Mouse (Mus musculus) layer of hippocampus, postnatal 10 days (tissue): ENCODE data around the gene Camta1. TPM values are rescaled to one million over a fixed set of nuclear protein-coding genes. Genes with fewer than 3 reads are reported as not detected.

Source experiments
- DNase-seq, 2 experiments: peaks; one replicate each; pipeline ENCODE4 v3.0.0; 2021; ENCODE audit warnings: low spot score in 2 of 2
- total RNA-seq, 2 experiments: library from RNA; stranded (reverse); gene quantifications; 2 replicates each; pipeline ENCODE4 v1.2.3; 2021

The Camta1 gene
- total RNA-seq, 2 experiments from 2014 or later = 218 to 223 TPM

GRCm38 (mm10) chr4:150915181-150915906 lies 946.3 kb downstream of the Camta1 start:
- DNase-seq = no peak

GRCm38 (mm10) chr4:150914290-150914733 lies 947.4 kb downstream of the Camta1 start, which contains the start of the genes Park7 and Tnfrsf9:
Gene Park7 (minus strand): TSS chr4:150914437.
Gene Tnfrsf9 (plus strand): TSS chr4:150914562.
- peak; percentile 95 to 98 for DNase-seq

- DNase-seq = no peak
Measured at GRCm38 (mm10) chr4:150913743-150914142, 947.9 kb downstream of the Camta1 start.

- DNase-seq = no peak
Measured at GRCm38 (mm10) chr4:150910164-150910951, 951.3 kb downstream of the Camta1 start.

GRCm38 (mm10) chr4:150909451-150910156 lies 952.1 kb downstream of the Camta1 start:
- DNase-seq = peak; percentile 98 to 99

GRCm38 (mm10) chr4:150908512-150908911 lies 953.2 kb downstream of the Camta1 start:
- DNase-seq = peak in 1 of 2 experiments; percentile 42

- DNase-seq = no peak
Measured at GRCm38 (mm10) chr4:150907099-150907498, 954.6 kb downstream of the Camta1 start.

GRCm38 (mm10) chr4:150903091-150903742 lies 958.5 kb downstream of the Camta1 start:
- DNase-seq = no peak

- no peak for DNase-seq
Measured at GRCm38 (mm10) chr4:150902062-150902461, 959.6 kb downstream of the Camta1 start.

- DNase-seq = peak; percentile 80 to 83
Measured at GRCm38 (mm10) chr4:150901651-150902050, 960.0 kb downstream of the Camta1 start.

GRCm38 (mm10) chr4:150900486-150900885 lies 961.2 kb downstream of the Camta1 start:
- no peak for DNase-seq

- DNase-seq = peak; percentile 75 to 76
Measured at GRCm38 (mm10) chr4:150898716-150899365, 962.8 kb downstream of the Camta1 start.

GRCm38 (mm10) chr4:150896896-150897624 lies 964.6 kb downstream of the Camta1 start:
- DNase-seq = no peak

GRCm38 (mm10) chr4:150894718-150895501 lies 966.8 kb downstream of the Camta1 start:
- no peak for DNase-seq

GRCm38 (mm10) chr4:150891308-150891707 lies 970.4 kb downstream of the Camta1 start:
- DNase-seq = no peak

- no peak for DNase-seq
Measured at GRCm38 (mm10) chr4:150889955-150890315, 971.7 kb downstream of the Camta1 start.

- DNase-seq = no peak
Measured at GRCm38 (mm10) chr4:150889273-150889954, 972.3 kb downstream of the Camta1 start.

GRCm38 (mm10) chr4:150888492-150888891 lies 973.2 kb downstream of the Camta1 start:
- DNase-seq = no peak
